Mouse (Mus musculus) myocyte (in vitro differentiated cells): ENCODE measurements around the gene Nmrk1. TPM values are rescaled to one million over a fixed set of nuclear protein-coding genes. Genes with fewer than 3 reads are reported as not detected.

Source experiments
- H3K27me3 ChIP-seq: one replicate; pipeline ENCODE4 v1.6.1; 2011; ENCODE audit not compliant: control insufficient read depth, insufficient read depth, insufficient read length
- H3K36me3 ChIP-seq: one replicate; pipeline ENCODE4 v1.6.1; 2011; ENCODE audit not compliant: control insufficient read depth, insufficient read depth
- H3K4me2 ChIP-seq: one replicate; pipeline ENCODE4 v1.6.1; 2011; ENCODE audit warnings: low read depth, control low read depth
- H3K4me3 ChIP-seq: one replicate; pipeline ENCODE4 v1.5.1; 2011; ENCODE audit warnings: mild to moderate bottlenecking, control low read depth, moderate library complexity
- H3K79me2 ChIP-seq: one replicate; pipeline ENCODE4 v1.6.1; 2011; ENCODE audit not compliant: control insufficient read depth, insufficient read depth
- H3ac ChIP-seq: one replicate; pipeline ENCODE4 v1.6.1; 2011; ENCODE audit not compliant: control insufficient read depth, insufficient read length
- CEBPB ChIP-seq: IDR thresholded peaks from 2 replicates; pipeline ENCODE4 v1.6.1; 2011; ENCODE audit warnings: mild to moderate bottlenecking, moderate library complexity; ENCODE audit not compliant: poor library complexity, insufficient read depth, severe bottlenecking
- E2F4 ChIP-seq: IDR thresholded peaks from one replicate; pipeline ENCODE4 v1.6.1; 2011; ENCODE audit warnings: mild to moderate bottlenecking, control low read depth, moderate library complexity; ENCODE audit not compliant: insufficient read depth
- MAX ChIP-seq: IDR thresholded peaks from one replicate; pipeline ENCODE4 v1.6.1; 2011; ENCODE audit warnings: low read depth, mild to moderate bottlenecking, control low read depth
- MYOD1 ChIP-seq, 3 experiments: IDR thresholded peaks; one replicate each; pipeline ENCODE4 v1.6.1; 2011; ENCODE audit warnings: control low read depth in 2 of 3, low read depth in 2 of 3, mild to moderate bottlenecking in 2 of 3, moderate library complexity in 1 of 3; ENCODE audit not compliant: insufficient read length in 2 of 3, control insufficient read depth in 1 of 3
- MYOG ChIP-seq, 3 experiments: IDR thresholded peaks; one replicate each; pipeline ENCODE4 v1.6.1; 2011; ENCODE audit warnings: control low read depth in 2 of 3, low read depth in 2 of 3, mild to moderate bottlenecking in 2 of 3; ENCODE audit not compliant: insufficient read length in 2 of 3, control insufficient read depth in 1 of 3, insufficient read depth in 1 of 3
- POLR2A ChIP-seq: IDR thresholded peaks from one replicate; pipeline ENCODE4 v1.6.1; 2011; ENCODE audit warnings: low read depth, mild to moderate bottlenecking, control low read depth, moderate library complexity; ENCODE audit not compliant: insufficient read length
- POLR2AphosphoS2 ChIP-seq: IDR thresholded peaks from one replicate; pipeline ENCODE4 v1.6.1; 2011; ENCODE audit warnings: low read depth, control low read depth; ENCODE audit not compliant: insufficient read length
- REST ChIP-seq: IDR thresholded peaks from one replicate; pipeline ENCODE4 v1.6.1; 2011; ENCODE audit warnings: mild to moderate bottlenecking, control low read depth, moderate library complexity; ENCODE audit not compliant: insufficient read depth, insufficient read length
- SRF ChIP-seq: IDR thresholded peaks from one replicate; pipeline ENCODE4 v1.6.1; 2011; ENCODE audit warnings: low read depth; ENCODE audit not compliant: control insufficient read depth, insufficient read length
- TCF12 ChIP-seq: IDR thresholded peaks from one replicate; pipeline ENCODE4 v1.6.1; 2011; ENCODE audit warnings: mild to moderate bottlenecking, control low read depth; ENCODE audit not compliant: poor library complexity, insufficient read depth, severe bottlenecking
- TCF3 ChIP-seq: IDR thresholded peaks from one replicate; pipeline ENCODE4 v1.6.1; 2011; ENCODE audit warnings: low read depth, control low read depth; ENCODE audit not compliant: insufficient read length
- USF1 ChIP-seq: IDR thresholded peaks from one replicate; pipeline ENCODE4 v1.6.1; 2011; ENCODE audit warnings: low read depth, mild to moderate bottlenecking, control low read depth, moderate library complexity
- polyA plus RNA-seq: library from polyadenylated mRNA; unstranded; fragments of >200 nt; fragmentation: generic; extraction: Trizol; gene quantifications from one replicate; pipeline ENCODE4 v1.2.1, GENCODE M21; 2012; ENCODE audit warnings: missing spikeins

The Nmrk1 gene
- polyA plus RNA-seq, 1 experiment, result 2.0 TPM

- no peaks in the 10 kb centered on the region for H3K36me3 ChIP-seq
- H3ac ChIP-seq, result peak overlapping the region; percentile 27
- peak overlapping the region; percentile 64 for H3K4me2 ChIP-seq
- H3K4me3 ChIP-seq, result peak overlapping the region; percentile 79
- H3K27me3 ChIP-seq, result no peaks in the 10 kb centered on the region
- H3K79me2 ChIP-seq, result peaks cover 54% of the 10 kb centered on the region
- TF ChIP-seq POLR2AphosphoS2 (peak; percentile 30), POLR2A (no peak)
Observed at GRCm38 (mm10) chr19:18630221-18631119, 1.3 kb upstream of the Nmrk1 start.

GRCm38 (mm10) chr19:18631161-18631643 lies 548 bp upstream of the Nmrk1 start:
- H3ac ChIP-seq, result peak overlapping the region; percentile 27
- H3K36me3 ChIP-seq, result no peaks in the 10 kb centered on the region
- peak overlapping the region; percentile 79 for H3K4me3 ChIP-seq
- peak overlapping the region; percentile 64 for H3K4me2 ChIP-seq
- H3K79me2 ChIP-seq, result peaks cover 47% of the 10 kb centered on the region
- peak; percentile 3 for TF ChIP-seq REST
- TF ChIP-seq SRF, result no peak
- no peaks in the 10 kb centered on the region for H3K27me3 ChIP-seq

- Histone ChIP-seq H3K79me2 (peaks cover 33% of the 10 kb centered on the region), H3K36me3 (no peaks in the 10 kb centered on the region), H3ac (no peak overlapping the region), H3K27me3 (no peaks in the 10 kb centered on the region), H3K4me3 (peak overlapping the region; percentile 79), H3K4me2 (peak overlapping the region; percentile 84)
- TF ChIP-seq USF1 (no peak), POLR2AphosphoS2 (no peak), MYOD1 (IDR thresholded peaks at IDR 0.05; ENCODE audit: control insufficient read depth in 1 of 3, insufficient read length in 2 of 3, low read depth in 2 of 3) (no peak), MAX (no peak), TCF3 (no peak), TCF12 (no peak), POLR2A (no peak), MYOG (IDR thresholded peaks at IDR 0.05; ENCODE audit: control insufficient read depth in 1 of 3, insufficient read depth in 1 of 3, insufficient read length in 2 of 3, low read depth in 2 of 3) (no peak), REST (no peak), CEBPB (no peak), SRF (no peak), E2F4 (no peak)
Observed at GRCm38 (mm10) chr19:18632231-18633185, 758 bp downstream of the Nmrk1 start.

GRCm38 (mm10) chr19:18637954-18638353 lies 6.2 kb downstream of the Nmrk1 start:
- Histone ChIP-seq H3K4me3 (no peak overlapping the region), H3K79me2 (no peaks in the 10 kb centered on the region), H3K27me3 (no peaks in the 10 kb centered on the region), H3K36me3 (no peaks in the 10 kb centered on the region), H3ac (no peak overlapping the region), H3K4me2 (no peak overlapping the region)
- TF ChIP-seq USF1 (no peak), TCF12 (no peak), POLR2AphosphoS2 (no peak), MYOD1 (IDR thresholded peaks at IDR 0.05; ENCODE audit: control insufficient read depth in 1 of 3, insufficient read length in 2 of 3, low read depth in 2 of 3) (no peak)

GRCm38 (mm10) chr19:18638949-18639348 lies 7.2 kb downstream of the Nmrk1 start:
- H3K79me2 ChIP-seq, result no peaks in the 10 kb centered on the region
- H3ac ChIP-seq, result no peak overlapping the region
- TF ChIP-seq USF1 (no peak), POLR2A (no peak), SRF (no peak), POLR2AphosphoS2 (no peak), E2F4 (no peak), REST (no peak), MYOG (IDR thresholded peaks at IDR 0.05; ENCODE audit: control insufficient read depth in 1 of 3, insufficient read depth in 1 of 3, insufficient read length in 2 of 3, low read depth in 2 of 3) (no peak), MAX (no peak), TCF12 (no peak), CEBPB (no peak), TCF3 (no peak), MYOD1 (IDR thresholded peaks at IDR 0.05; ENCODE audit: control insufficient read depth in 1 of 3, insufficient read length in 2 of 3, low read depth in 2 of 3) (no peak)
- no peak overlapping the region for H3K4me3 ChIP-seq
- no peaks in the 10 kb centered on the region for H3K36me3 ChIP-seq
- H3K27me3 ChIP-seq, result no peaks in the 10 kb centered on the region
- H3K4me2 ChIP-seq, result no peak overlapping the region
